Mouse (Mus musculus) testis, postnatal 14 days (tissue): Measurements from ENCODE around the gene Dusp18.
"Not testable (repeated sequence)": the region's sequence is repeated elsewhere in the genome, so short reads cannot be mapped to it uniquely, and the experiment has no call there.

Experiments used
- DNase-seq: peaks from one replicate; pipeline ENCODE4 v3.0.0; 2021; ENCODE audit warnings: low spot score

Gene Dusp18

DNA sequence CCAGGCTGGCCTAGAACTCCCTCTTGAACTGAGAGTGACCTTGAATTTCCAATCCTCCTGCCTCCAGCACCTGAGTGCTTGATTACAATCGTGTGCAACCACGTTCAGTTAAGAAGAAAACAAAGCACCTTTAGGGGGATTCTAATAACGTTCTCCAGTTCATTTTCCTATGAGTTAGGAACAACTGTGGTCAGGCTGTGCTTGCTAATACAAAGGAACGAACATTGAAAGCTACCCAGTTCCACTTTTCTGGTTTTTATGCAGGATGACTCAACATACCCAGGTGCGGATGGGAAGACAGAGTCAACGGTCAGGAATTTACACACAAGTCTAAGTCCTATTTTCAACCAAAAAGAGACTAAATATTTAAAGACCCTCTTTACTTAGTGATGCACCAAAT is 1.1 kb upstream of the Dusp18 start:
- no peak for DNase-seq

GRCm38 (mm10) chr11:3895458-3895857 is 418 bp downstream of the Dusp18 start:
- DNase-seq = no peak

- no peak for DNase-seq
Measured at GRCm38 (mm10) chr11:3895933-3896332, 893 bp downstream of the Dusp18 start.

DNA sequence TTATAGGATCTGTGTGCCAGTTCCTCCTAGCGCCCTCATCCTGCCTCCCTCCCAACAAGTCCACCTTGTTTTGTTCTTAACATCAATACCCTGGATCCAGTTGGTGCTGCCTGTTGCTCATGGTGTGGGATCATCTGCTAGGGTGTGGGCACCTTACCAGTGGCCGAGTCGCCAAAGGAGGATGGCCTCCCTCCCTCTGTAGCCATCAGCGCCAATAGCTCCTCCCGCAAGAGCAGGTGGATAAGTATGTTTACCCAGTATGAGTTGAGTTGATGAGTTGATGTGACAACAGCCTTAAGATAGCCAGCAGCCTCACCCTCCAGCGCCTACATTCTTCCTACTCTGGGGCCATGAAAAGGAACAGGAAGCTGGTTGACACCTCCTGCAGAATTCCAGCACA is 5.3 kb downstream of the Dusp18 start:
- no peak for DNase-seq

DNA sequence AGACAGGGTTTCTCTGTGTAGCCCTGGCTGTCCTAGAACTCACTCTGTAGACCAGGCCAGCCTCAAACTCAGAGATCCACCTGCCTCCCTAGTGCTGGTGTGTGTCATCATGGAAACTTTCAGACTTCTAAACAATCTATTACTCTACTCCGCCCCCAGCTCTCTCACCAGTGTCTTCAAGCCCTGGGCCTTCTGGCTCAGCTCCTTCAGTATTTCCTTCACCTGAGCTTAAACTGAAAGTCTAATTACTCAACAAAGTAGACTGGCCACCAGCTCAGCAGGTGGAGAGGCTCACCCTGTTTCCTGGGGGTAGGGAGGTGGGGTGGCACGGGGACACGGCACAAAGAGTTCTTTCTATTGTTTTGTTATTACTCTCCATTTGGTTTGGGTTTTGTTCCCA is 7.5 kb downstream of the Dusp18 start:
- no peak for DNase-seq

DNA sequence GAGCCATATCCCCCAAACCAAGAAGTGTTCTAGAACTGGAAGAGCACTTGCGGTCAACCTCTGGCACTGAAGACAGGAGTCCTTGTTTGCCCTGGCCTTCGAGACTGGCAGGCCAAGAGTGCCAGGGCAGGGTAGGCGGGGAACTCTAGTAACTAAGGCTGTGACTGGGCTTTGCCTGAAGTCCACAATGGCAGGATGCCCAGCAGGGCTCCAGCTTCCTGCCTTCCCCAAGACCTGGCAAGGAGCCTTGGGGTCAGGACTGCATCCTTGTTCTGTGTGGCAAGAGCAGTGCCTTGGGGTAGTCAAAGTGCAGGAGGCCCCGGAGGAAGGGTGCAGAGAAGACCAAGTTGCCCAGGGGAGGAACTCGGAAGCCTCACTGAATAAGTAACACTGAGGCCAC is 8.0 kb downstream of the Dusp18 start:
- peak; percentile 49 for DNase-seq

- DNase-seq = no peak
Measured at GRCm38 (mm10) chr11:3904673-3905072, 9.6 kb downstream of the Dusp18 start.

- DNase-seq = no peak
Measured at GRCm38 (mm10) chr11:3905446-3905845, 10.4 kb downstream of the Dusp18 start.

GRCm38 (mm10) chr11:3909236-3909635 is 14.2 kb downstream of the Dusp18 start:
- no peak for DNase-seq

DNA sequence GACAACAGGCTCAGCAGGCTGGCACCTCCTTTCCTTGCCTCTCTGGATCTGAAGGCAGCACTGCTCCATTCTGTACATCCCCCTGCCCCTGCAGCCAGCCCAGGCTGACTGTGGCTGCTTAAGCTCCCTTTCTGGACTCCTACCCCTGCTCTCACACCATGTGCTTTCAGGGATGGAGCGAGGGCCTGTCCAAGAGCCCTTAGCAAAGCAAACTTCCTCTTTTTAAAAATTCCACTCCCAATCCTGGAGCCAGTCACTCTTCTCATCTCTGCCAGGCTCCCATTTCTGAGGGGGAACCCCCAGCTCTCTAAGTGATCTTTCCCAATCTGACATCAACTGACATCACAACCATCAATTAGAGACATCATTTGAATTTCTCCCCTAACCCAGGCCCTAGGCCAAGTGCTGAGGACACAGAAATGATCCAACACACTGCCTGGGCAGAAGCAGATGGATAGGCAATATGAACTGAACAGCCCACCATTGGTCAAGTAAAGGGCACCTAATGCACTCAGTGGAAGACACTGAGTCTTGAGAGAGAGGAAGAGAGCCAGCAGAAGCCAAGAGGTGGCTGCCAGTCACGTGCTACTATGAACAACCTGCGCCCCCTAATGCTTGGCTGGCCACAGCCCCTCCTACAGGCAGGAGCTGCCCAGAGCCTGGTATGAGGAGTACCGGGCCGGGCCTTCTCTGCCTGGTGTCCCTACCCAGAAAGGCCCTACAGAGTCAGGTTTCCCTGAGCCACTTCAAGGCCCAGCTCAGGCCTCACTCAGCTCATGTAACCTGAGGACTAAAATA is 15.7 kb downstream of the Dusp18 start:
- DNase-seq = no peak

- not testable (repeated sequence) for DNase-seq
Measured at GRCm38 (mm10) chr11:3911440-3911839, 16.4 kb downstream of the Dusp18 start.

DNA sequence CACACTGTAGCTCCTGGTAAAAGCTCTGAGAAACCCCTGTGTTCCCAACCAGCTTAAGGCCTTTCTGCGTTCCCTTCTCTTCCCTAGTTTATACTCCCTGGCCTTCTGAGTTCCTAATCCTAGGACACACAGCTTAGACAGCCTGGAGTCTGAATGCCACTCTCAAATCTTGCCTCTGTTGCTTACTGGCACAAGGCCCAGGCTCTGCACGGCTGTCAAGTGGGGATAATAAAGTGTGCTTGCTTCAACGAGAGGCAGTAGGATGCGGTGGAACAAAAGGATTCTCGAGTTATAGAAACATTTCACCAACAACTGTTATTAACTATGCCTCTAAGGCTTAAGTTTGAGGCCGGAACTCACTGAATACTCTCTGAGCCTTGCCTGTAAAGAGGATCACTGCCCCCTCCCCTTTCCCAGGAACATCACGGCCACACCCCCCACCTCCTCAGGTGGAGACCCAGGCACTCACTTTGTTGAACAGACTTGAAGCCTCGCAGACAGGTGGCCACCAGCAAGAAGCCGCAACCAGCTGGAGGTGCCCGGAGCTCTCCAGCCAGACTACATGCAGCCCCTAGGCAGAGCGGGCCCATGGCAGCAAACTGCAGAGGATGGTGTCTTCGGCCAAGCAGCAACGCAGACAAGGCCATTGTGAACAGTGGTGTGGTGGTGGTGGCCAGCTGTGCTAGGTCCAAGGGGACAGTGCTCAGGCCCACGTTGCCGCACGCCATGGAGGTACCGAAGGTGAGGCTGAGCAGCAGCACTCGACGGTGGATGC is 17.2 kb downstream of the Dusp18 start:
- DNase-seq = no peak

DNA sequence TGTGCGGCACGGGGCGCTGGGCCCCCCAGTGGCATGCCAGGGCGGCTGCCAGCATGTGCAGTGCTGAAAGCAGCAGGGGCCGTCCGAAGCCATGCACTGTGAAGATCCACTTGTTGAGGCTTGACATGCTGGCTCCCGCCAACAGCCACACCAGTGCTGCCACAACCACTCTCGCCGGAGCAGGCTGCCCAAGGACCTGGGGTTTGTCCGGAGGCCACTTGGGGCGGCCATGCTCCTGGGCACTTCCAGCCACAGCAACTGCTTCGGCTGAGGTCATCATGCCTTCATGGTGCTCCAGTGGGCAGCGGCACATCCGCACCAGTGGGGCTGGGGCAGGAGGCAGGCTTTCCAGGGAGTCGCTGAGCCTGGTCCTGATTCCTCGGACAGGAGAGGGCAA is 17.8 kb downstream of the Dusp18 start:
- no peak for DNase-seq

DNA sequence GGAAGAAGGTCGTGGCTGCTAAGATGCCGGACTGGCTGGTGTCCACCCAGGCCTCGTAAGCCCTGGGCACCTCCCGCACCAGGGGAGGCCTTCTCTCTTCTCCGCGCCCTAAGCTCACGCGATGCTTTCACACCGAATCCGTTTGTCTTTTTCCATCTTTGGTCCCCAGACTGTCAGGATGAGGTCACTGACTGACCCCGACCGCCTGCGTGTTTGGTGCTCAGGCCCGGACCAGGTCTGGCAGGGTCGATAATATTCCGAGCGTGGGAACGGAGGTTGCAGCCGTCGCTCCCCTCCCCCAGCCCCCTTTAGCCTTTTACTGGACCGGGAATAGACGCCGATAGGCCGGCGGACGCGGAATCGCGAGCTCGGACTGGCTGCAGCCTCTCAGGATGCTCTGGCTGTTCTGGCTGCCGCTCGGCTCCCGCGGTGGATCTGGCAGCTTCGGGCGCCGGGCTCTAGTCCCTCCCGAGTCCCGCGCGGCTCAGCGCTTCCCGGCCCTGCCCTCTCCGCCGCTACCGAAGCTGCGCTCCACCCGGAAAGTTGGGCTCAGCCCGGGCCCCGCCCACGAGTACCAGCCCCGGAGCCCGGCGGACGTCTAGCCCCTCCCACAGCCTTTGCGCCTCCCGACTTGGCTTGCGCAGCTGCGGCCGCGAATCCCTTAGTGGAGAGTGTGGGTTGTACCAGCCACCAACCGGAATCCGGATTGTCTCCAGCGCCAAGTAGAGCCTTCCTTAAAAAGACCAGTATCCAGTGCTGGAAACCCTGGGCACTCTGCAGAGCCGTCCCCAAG is 18.5 kb downstream of the Dusp18 start:
- peak; percentile 83 for DNase-seq

- peak; percentile 81 for DNase-seq
Measured at GRCm38 (mm10) chr11:3914109-3914840, 19.2 kb downstream of the Dusp18 start, which contains the start of gene Slc35e4. Gene Slc35e4, minus strand, starts transcription at chr11:3914664.

DNA sequence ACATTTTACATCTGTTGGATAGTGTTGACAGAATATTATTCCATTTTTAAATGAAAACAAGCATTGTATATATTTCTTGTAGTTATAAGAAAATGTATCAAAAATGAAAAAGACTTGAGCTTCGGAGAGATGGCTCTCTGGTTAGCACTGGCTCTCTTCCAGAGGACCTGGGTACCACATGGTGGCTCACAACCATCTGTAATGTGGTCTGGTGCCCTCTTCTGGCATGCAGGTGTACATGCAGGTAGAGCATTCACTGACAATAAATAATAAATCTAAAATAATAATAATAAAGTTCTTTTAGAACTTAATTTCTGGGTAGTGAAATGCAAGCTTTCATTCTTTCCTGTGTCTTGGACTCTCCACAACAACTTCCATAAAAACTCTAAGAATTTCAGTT is 23.7 kb downstream of the Dusp18 start:
- no peak for DNase-seq

GRCm38 (mm10) chr11:3920476-3920875 is 25.4 kb downstream of the Dusp18 start:
- DNase-seq = no peak

DNA sequence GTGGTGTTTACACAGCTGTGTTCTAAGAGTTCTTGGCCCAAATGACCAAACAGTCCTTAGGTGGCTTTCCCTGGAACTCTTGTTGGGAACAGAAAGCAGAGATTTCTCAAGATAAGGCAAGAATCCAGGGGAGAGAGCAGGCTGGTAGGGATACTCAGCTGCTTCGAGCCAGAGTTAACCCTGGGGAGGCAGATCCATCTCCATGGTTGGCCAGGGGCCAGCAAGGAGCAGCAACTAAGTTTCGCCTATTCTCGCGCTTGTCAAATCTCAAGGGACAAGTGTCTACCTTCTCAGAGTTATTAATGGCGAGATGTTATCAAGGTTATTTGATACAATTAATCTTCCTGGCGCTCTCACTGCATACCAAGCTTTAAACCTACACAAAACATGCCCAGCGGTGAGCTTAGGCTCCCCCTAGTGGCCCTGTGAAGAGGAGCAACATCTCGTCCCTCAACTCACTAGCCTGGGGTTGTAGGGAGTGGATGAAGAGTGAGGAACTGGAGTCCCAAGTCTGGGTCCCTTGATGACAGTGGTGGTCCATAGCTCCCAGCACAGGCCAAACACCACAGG is 26.3 kb downstream of the Dusp18 start:
- DNase-seq = peak; percentile 63

DNA sequence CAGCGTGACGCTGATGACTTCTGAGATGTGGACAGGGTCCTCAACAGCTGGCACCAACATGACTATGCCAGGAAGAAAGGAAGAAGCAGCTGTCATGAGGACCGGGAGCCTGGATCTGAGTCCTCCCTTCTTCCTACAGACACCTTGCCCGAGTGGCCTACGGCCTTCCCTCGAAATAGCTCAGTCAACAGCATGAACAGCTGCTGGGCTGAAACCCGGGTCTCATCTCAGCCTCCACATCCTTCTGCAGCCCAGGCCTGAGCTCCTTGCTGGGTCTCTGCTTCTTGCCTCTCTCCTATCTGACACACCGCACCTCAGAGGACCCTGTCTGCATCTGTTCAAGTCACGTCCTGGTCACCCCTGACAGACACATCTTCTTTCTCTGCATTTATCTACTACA is 27.1 kb downstream of the Dusp18 start:
- DNase-seq = no peak

GRCm38 (mm10) chr11:3922731-3923130 is 27.7 kb downstream of the Dusp18 start:
- no peak for DNase-seq

DNA sequence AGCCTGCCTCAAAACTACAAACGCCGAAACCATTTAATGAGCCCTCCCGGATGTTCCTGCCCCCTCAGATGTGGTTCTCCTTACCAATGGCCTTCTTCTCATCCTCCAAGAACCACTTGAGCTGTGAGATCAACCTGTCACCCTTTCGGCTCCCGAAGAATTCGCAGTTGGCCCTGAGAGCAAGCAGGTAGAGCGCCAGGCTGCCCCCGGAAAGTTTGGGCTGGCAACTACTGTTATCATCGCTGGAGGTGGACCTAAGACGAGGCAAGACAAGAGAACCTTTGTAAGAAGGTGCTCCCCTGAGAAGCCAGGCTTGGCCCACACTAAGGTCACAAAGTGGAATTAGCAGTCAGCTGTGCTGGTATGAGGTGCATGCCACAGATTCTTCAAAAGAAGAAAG is 30.9 kb downstream of the Dusp18 start:
- no peak for DNase-seq

DNA sequence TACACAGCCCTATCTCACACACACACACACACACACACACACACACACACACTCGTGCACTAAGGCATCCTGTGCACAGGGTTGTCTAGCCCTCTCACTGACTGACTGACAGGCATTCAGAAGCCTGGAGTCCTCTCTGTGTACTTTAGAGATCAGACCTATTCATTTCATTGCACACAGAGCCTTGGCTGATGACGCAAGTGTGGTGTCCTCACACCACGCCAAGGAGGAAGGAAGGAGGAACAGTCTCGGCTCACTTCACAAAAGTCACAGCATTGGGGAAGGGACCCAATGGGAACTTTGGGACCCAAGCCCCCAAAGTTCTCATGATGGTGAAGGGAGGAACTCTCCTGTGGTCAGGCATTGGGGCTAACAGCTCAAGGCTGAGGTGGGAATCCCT is 35.0 kb downstream of the Dusp18 start:
- DNase-seq = no peak
